Mouse (Mus musculus): Measurements from ENCODE around the gene Tmem223. TPM values are rescaled to one million over a fixed set of nuclear protein-coding genes. Genes with fewer than 3 reads are reported as not detected.
A peak's percentile ranks its signal among the peaks of the same experiment; 100 is the strongest.

The Tmem223 gene
- total and polyA plus RNA-seq, 3 experiments: 7.5 to 23.2 TPM; not detected in 1

DNA sequence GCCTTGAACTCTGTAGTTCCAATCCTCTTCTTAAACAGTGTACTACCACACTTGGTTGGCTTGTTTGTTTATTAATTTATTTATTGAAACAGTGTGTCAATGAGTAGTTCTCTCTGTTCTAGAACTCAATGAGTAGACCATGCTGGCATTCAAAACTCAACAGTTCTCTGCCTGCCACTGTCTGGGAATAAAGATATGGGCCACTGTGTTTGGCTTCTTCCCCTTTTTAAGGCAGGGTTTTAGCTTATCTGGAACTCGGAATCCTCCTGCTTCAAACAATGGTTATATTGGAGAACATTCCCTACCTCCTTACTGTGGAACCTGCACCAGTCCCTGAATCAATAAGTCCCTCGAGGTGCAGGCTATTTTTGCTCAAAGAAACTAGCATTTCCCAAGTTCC lies 11.9 kb upstream of the Tmem223 start:
- Histone ChIP-seq H3K79me2 (ENCODE audit: control insufficient read depth, insufficient read depth, low read length, poor library complexity) (peaks cover 66% of the 10 kb centered on the region), H3K9me3 (replicated peaks; ENCODE audit: insufficient read depth, low read length) (no peaks in the 10 kb centered on the region), H3K4me3 (ENCODE audit: control insufficient read depth in 1 of 2, insufficient read depth in 1 of 2, low read depth in 2 of 2, low read length in 2 of 2) (peak overlapping the region; percentile 60 to 87), H3K27me3 (ENCODE audit: control insufficient read depth in 1 of 2, insufficient read depth in 2 of 2, low read length in 2 of 2) (no peaks in the 10 kb centered on the region), H3K27ac (ENCODE audit: control insufficient read depth, low read depth, low read length) (peak overlapping the region; percentile 90), H3K9ac (ENCODE audit: control insufficient read depth, low read depth, low read length, poor library complexity, severe bottlenecking) (peak overlapping the region; percentile 91), H3K4me1 (ENCODE audit: control insufficient read depth in 1 of 2, insufficient read depth in 2 of 2, low read length in 2 of 2) (peaks cover 7 to 22% of the 10 kb centered on the region in 2 experiments; a peak in 3 of 4 replicates), H3K36me3 (ENCODE audit: control insufficient read depth in 1 of 2, insufficient read depth in 2 of 2, low read length in 2 of 2) (peaks cover 17 to 26% of the 10 kb centered on the region in 2 experiments)
- DNase-seq (ENCODE audit: low read depth, low spot score): peak; percentile 91
- TF ChIP-seq ETS1 (IDR thresholded peaks at IDR 0.05; ENCODE audit: low read depth, low read length) (peak; percentile 79), POLR2A (IDR thresholded peaks at IDR 0.05; ENCODE audit: control insufficient read depth in 1 of 2, insufficient read depth in 1 of 2, low read depth in 1 of 2, low read length in 2 of 2, poor library complexity in 1 of 2) (peak in 1 of 2 experiments; percentile 47; a peak in 1 of 4 replicates), RCOR1 (IDR thresholded peaks at IDR 0.05; ENCODE audit: low read depth, low read length) (peak; percentile 34; the same call in 1 of the 2 replicates), TCF12 (IDR thresholded peaks at IDR 0.05; ENCODE audit: low read depth, low read length) (peak; percentile 84), TAL1 (IDR thresholded peaks at IDR 0.05; ENCODE audit: low read length) (peak; percentile 93), MYB (IDR thresholded peaks at IDR 0.05; ENCODE audit: low read depth, low read length) (no peak), USF2 (IDR thresholded peaks at IDR 0.05; ENCODE audit: borderline replicate concordance in 1 of 2, insufficient read depth in 1 of 2, low read depth in 1 of 2, low read length in 2 of 2) (no peak), TBP (IDR thresholded peaks at IDR 0.05; ENCODE audit: low read depth, low read length) (peak; percentile 73), MAZ (IDR thresholded peaks at IDR 0.05; ENCODE audit: low read depth, low read length) (no peak), SIN3A (IDR thresholded peaks at IDR 0.05; ENCODE audit: low read length) (peak; percentile 91), GATA1 (IDR thresholded peaks at IDR 0.05; ENCODE audit: low read depth, low read length) (peak; percentile 90), EP300 (IDR thresholded peaks at IDR 0.05; ENCODE audit: low read depth in 1 of 2, low read length in 2 of 2) (peak; percentile 85 to 92), CHD1 (IDR thresholded peaks at IDR 0.05; ENCODE audit: low read depth, low read length) (no peak), MYC (IDR thresholded peaks at IDR 0.05; ENCODE audit: low read depth, low read length) (0 out of 2 replicates have a peak, but pooled peaks have one; percentile 49), MAFK (IDR thresholded peaks at IDR 0.05; ENCODE audit: borderline replicate concordance, low read depth, low read length) (no peak), MXI1 (IDR thresholded peaks at IDR 0.05; ENCODE audit: low read depth, low read length) (peak; percentile 91)

GRCm38 (mm10) chr19:8760757-8761156 lies 10.0 kb upstream of the Tmem223 start:
- Histone ChIP-seq H3K27me3 (ENCODE audit: control insufficient read depth in 1 of 2, insufficient read depth in 2 of 2, low read length in 2 of 2) (no peaks in the 10 kb centered on the region), H3K36me3 (ENCODE audit: control insufficient read depth in 1 of 2, insufficient read depth in 2 of 2, low read length in 2 of 2) (peaks cover 19 to 31% of the 10 kb centered on the region in 2 experiments), H3K79me2 (ENCODE audit: control insufficient read depth, insufficient read depth, low read length, poor library complexity) (peaks cover 58% of the 10 kb centered on the region), H3K9ac (ENCODE audit: control insufficient read depth, low read depth, low read length, poor library complexity, severe bottlenecking) (no peak overlapping the region), H3K4me3 (ENCODE audit: control insufficient read depth in 1 of 2, insufficient read depth in 1 of 2, low read depth in 2 of 2, low read length in 2 of 2) (no peak overlapping the region), H3K9me3 (replicated peaks; ENCODE audit: insufficient read depth, low read length) (no peaks in the 10 kb centered on the region), H3K27ac (ENCODE audit: control insufficient read depth, low read depth, low read length) (no peak overlapping the region), H3K4me1 (ENCODE audit: control insufficient read depth in 1 of 2, insufficient read depth in 2 of 2, low read length in 2 of 2) (peaks cover 7 to 13% of the 10 kb centered on the region in 2 experiments; a peak in 2 of 4 replicates)
- TF ChIP-seq ZC3H11A (IDR thresholded peaks at IDR 0.05; ENCODE audit: low read depth, low read length) (no peak), CTCF (IDR thresholded peaks at IDR 0.05 in 2 of 3, conservative IDR thresholded peaks at IDR 0.05 in 1 of 3; ENCODE audit: control insufficient read depth in 1 of 3, insufficient read depth in 1 of 3, low read depth in 2 of 3, low read length in 3 of 3, poor library complexity in 1 of 3, severe bottlenecking in 1 of 3) (peak; percentile 33 to 49 (median 38); a peak in 5 of 6 replicates), POLR2A (IDR thresholded peaks at IDR 0.05; ENCODE audit: control insufficient read depth in 1 of 2, insufficient read depth in 1 of 2, low read depth in 1 of 2, low read length in 2 of 2, poor library complexity in 1 of 2) (no peak), MYB (IDR thresholded peaks at IDR 0.05; ENCODE audit: low read depth, low read length) (no peak)
- no peak for DNase-seq (ENCODE audit: low read depth, low spot score)

Data from MEL (cell line).